Mouse (Mus musculus) hindbrain, embryonic 14.5 days (tissue): ENCODE measurements around the gene Oxct2b. TPM values are rescaled to one million over a fixed set of nuclear protein-coding genes. Genes with fewer than 3 reads are reported as not detected.

Source experiments
- ATAC-seq: fragments of 200-750 bp; cut with Nextera tagmentation; 2 replicates; pipeline ENCODE4 v1.8.0; 2017; ENCODE audit warnings: moderate number of reproducible peaks, mild to moderate bottlenecking, moderate TSS enrichment, moderate library complexity; ENCODE audit not compliant: low FRiP score
- DNase-seq: peaks from one replicate; pipeline ENCODE4 v3.0.0-alpha.2; 2015; ENCODE audit warnings: low spot score
- H3K27ac ChIP-seq: fragments of 300-500 bp; sonication (generic); 2 replicates; pipeline ENCODE4 v1.5.1; 2014; ENCODE audit warnings: mild to moderate bottlenecking, moderate library complexity
- H3K27me3 ChIP-seq: fragments of 300-500 bp; sonication (generic); 2 replicates; pipeline ENCODE4 v1.6.1; 2014; ENCODE audit warnings: mild to moderate bottlenecking, low read length, mixed read lengths; ENCODE audit not compliant: control insufficient read depth, insufficient read depth
- H3K36me3 ChIP-seq: fragments of 300-500 bp; sonication (generic); replicated peaks from 2 replicates; pipeline ENCODE4 v1.6.1; 2014; ENCODE audit not compliant: control insufficient read depth, insufficient read depth
- H3K4me1 ChIP-seq: fragments of 300-500 bp; sonication (generic); replicated peaks from 2 replicates; pipeline ENCODE4 v1.6.1; 2014; ENCODE audit warnings: antibody characterized with exemption, low read length, mixed read lengths; ENCODE audit not compliant: control insufficient read depth, insufficient read depth
- H3K4me2 ChIP-seq: fragments of 300-500 bp; sonication (generic); replicated peaks from 2 replicates; pipeline ENCODE4 v1.6.1; 2014; ENCODE audit warnings: mild to moderate bottlenecking, moderate library complexity
- H3K4me3 ChIP-seq: fragments of 300-500 bp; sonication (generic); replicated peaks from 2 replicates; pipeline ENCODE4 v1.5.1; 2014; ENCODE audit warnings: mild to moderate bottlenecking, low read length
- H3K9ac ChIP-seq: fragments of 300-500 bp; sonication (generic); 2 replicates; pipeline ENCODE4 v1.6.1; 2014
- H3K9me3 ChIP-seq: fragments of 300-500 bp; sonication (generic); 2 replicates; pipeline ENCODE4 v1.6.1; 2016; ENCODE audit warnings: low read length; ENCODE audit not compliant: control insufficient read depth
- WGBS: fragments of 180-500 bp; shearing (Covaris S2); extraction: QIAGEN DNeasy Blood & Tissue Kit; methylation state at CpG from one replicate; pipeline ENCODE4 v1.1.7; 2014; 5-methylcytosine and 5-hydroxymethylcytosine counted together
- polyA plus RNA-seq: library from polyadenylated mRNA; unstranded; fragments of >200 nt; fragmentation: Nextera tagmentation; extraction: Ambion mirVana; gene quantifications from 2 replicates; pipeline ENCODE4 v1.2.1, GENCODE M21; 2014

The Oxct2b gene
- polyA plus RNA-seq, 1 experiment from 2014 or later = 1.1 TPM

DNA sequence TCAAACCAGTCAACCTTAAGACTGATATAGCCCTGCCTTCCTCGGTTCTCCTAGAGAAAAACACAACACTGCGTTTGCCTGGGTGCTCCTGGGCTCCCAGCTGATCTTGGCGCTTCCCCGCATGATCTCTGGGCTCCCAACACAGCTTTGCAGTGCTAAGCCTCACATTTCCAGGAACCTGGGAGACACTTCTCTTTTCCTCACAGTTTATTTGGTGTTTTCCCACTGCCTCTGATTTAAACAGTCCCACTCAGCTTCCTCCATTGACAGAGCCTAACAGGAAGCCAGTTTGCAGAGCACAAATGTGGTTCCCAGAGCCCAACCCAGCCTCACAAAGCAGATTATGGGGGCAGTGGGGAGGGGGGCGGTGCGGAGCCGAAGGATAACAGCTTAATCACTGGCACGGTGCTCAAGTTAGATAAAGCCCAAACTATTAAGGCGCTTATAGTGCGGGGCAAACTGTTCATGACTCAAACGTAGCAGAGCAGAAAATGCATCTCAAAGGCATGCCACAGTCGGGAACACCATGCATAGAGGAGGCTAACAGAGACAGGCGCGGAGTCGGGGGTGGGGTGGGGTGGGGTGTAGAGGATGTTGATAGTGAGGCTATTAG lies 46.3 kb downstream of the Oxct2b start:
- H3K4me1 ChIP-seq = no peaks in the 10 kb centered on the region
- 16% methylated on average over 15 of the region's 15 CpGs for WGBS
- no peaks in the 10 kb centered on the region for H3K36me3 ChIP-seq
- DNase-seq = no peak
- peak overlapping the region; percentile 31 for H3K4me2 ChIP-seq
- no peak overlapping the region for H3K9ac ChIP-seq
- ATAC-seq = no peak
- H3K9me3 ChIP-seq = no peaks in the 10 kb centered on the region; the same call in 1 of the 2 replicates
- no peak overlapping the region for H3K27ac ChIP-seq
- H3K4me3 ChIP-seq = no peak overlapping the region
- H3K27me3 ChIP-seq = no peaks in the 10 kb centered on the region

DNA sequence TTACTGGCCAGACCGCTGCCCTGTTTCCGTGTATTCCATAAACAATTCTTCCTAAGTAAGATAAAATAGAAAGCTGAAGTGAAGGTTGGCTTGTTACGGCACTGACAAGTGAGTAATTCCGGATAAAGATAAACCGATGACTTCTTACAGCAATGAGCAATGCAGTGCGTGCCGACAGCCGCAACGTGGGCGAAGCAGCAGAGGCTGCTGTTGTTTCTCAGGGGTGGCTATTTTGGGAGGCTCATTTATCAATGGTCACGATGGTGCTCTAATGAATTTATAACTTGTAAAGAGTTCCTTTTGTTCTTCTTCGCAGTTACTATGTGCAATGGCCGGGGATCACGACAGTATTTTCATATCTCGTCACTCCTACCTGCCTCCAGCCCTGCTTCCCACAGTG lies 48.1 kb downstream of the Oxct2b start:
- Histone ChIP-seq H3K4me3 (no peak overlapping the region), H3K4me1 (no peaks in the 10 kb centered on the region), H3K27me3 (no peaks in the 10 kb centered on the region), H3K4me2 (no peak overlapping the region), H3K27ac (no peak overlapping the region), H3K9ac (no peak overlapping the region), H3K36me3 (no peaks in the 10 kb centered on the region), H3K9me3 (no peaks in the 10 kb centered on the region; the same call in 1 of the 2 replicates)
- ATAC-seq (no peak), DNase-seq (no peak)
- WGBS = 83% methylated on average over 15 of the region's 15 CpGs

Other genes starting within 250 kb of the Oxct2b start
- 71.9 and 76.7 TPM in 2 replicates for gene Cap1, start 230.2 kb upstream of the Oxct2b start, polyA plus RNA-seq
- gene Mfsd2a, start 155.1 kb upstream of the Oxct2b start, polyA plus RNA-seq = 27.9 and 28.3 TPM in 2 replicates
- 68.7 and 71.9 TPM in 2 replicates for gene Mycl, start 120.6 kb upstream of the Oxct2b start, polyA plus RNA-seq
- 19.8 and 24.6 TPM in 2 replicates for gene Trit1, start 99.7 kb upstream of the Oxct2b start, polyA plus RNA-seq
- gene Bmp8b, start 11.1 kb upstream of the Oxct2b start, polyA plus RNA-seq = 0.42 and 0.59 TPM in 2 replicates
- 50.2 and 54.9 TPM in 2 replicates for gene Ppie, start 23.7 kb downstream of the Oxct2b start, polyA plus RNA-seq
- gene Hpcal4, start 67.0 kb downstream of the Oxct2b start, polyA plus RNA-seq = 34.0 and 52.6 TPM in 2 replicates
- gene Nt5c1a, start 85.2 kb downstream of the Oxct2b start, polyA plus RNA-seq = 0.17 TPM in 1 of 2 replicates, not detected in the other
- gene Heyl, start 117.3 kb downstream of the Oxct2b start, polyA plus RNA-seq = 6.8 and 8.2 TPM in 2 replicates
- gene Pabpc4, start 146.1 kb downstream of the Oxct2b start, polyA plus RNA-seq = 32.9 and 33.6 TPM in 2 replicates
- gene Oxct2a, start 207.4 kb downstream of the Oxct2b start, polyA plus RNA-seq = 0.15 TPM in 1 of 2 replicates, not detected in the other
- 0.25 and 0.34 TPM in 2 replicates for gene Bmp8a, start 227.0 kb downstream of the Oxct2b start, polyA plus RNA-seq